Mouse (Mus musculus): Measurements from ENCODE around the gene Inpp5e. TPM values are rescaled to one million over a fixed set of nuclear protein-coding genes. Genes with fewer than 3 reads are reported as not detected.
A peak's percentile ranks its signal among the peaks of the same experiment; 100 is the strongest.
"Not testable (repeated sequence)": the region's sequence is repeated elsewhere in the genome, so short reads cannot be mapped to it uniquely, and the experiment has no call there.

Inpp5e gene
- total and polyA plus RNA-seq, 2 experiments from 2014 or later: 16.5 to 29.0 TPM

DNA sequence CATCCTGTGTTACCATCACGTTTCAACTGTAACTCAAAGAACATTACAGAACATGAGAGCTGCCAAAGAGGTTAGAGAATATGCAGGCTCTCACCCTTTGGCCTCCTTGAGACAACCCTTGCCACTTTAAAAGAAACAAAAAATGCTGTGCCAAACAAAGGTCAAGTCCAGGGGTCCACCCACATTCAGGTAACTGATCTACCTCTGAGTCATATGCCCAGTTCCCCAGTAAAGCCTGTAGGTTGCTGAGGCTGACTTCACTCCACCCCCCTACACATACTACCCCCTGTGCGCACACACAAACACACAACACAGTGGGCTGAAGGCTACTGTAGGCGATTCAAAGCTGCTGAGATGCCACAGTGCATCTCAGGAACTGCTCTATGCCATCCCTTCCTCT is 21.3 kb downstream of the Inpp5e start:
- WGBS: 86% methylated on average over 3 of the region's 3 CpGs
- DNase-seq (ENCODE audit: low spot score): no peak
- ATAC-seq (ENCODE audit: low FRiP score): no peak
- peak overlapping the region; percentile 98; the same call in 1 of the 2 replicates for H3K4me2 ChIP-seq (ENCODE audit: low read depth, low read length, poor library complexity, severe bottlenecking)
- H3K27me3 ChIP-seq (ENCODE audit: insufficient read depth, low read length): no peaks in the 10 kb centered on the region
- H3K27ac ChIP-seq (ENCODE audit: low read depth, low read length): no peak overlapping the region
- peaks cover 3% of the 10 kb centered on the region; the same call in 1 of the 2 replicates for H3K4me1 ChIP-seq (ENCODE audit: insufficient read depth, low read length)
- no peak overlapping the region for H3K4me3 ChIP-seq (ENCODE audit: low read depth, low read length)
- no peak for TF ChIP-seq CTCF (IDR thresholded peaks at IDR 0.05)
- no peak overlapping the region for H3K9ac ChIP-seq (replicated peaks; ENCODE audit: low read length, poor library complexity, severe bottlenecking)
- H3K36me3 ChIP-seq (ENCODE audit: insufficient read depth, low read length): peaks cover 68% of the 10 kb centered on the region
- H3K9me3 ChIP-seq (ENCODE audit: low read length): no peaks in the 10 kb centered on the region

DNA sequence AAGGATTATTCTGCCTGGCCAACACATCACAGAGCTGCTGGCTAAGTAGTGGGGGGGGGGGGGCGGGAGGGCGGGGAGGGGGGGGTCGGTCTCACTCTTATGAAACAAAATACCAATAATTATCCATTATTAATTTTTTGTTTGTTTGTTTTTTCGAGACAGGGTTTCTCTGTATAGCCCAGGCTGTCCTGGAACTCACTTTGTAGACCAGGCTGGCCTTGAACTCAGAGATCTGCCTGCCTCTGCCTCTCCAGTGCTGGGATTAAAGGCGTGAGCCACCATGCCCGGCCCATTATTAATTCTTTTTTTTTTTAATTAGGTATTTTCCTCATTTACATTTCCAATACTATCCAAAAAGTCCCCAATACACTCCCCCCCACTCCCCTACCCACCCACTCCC is 28.1 kb downstream of the Inpp5e start:
- DNase-seq (ENCODE audit: low spot score); H3K27me3 ChIP-seq (ENCODE audit: insufficient read depth, low read length); ATAC-seq (ENCODE audit: low FRiP score); H3K9me3 ChIP-seq (ENCODE audit: low read length); H3K4me1 ChIP-seq (ENCODE audit: insufficient read depth, low read length): not testable (repeated sequence)
- H3K4me2 ChIP-seq (ENCODE audit: low read depth, low read length, poor library complexity, severe bottlenecking): peak overlapping the region; percentile 66
- WGBS: 34% methylated on average over 6 of the region's 6 CpGs
- peak overlapping the region; percentile 79 for H3K9ac ChIP-seq (replicated peaks; ENCODE audit: low read length, poor library complexity, severe bottlenecking)
- peak overlapping the region; percentile 55; the same call in 1 of the 2 replicates for H3K27ac ChIP-seq (ENCODE audit: low read depth, low read length)
- H3K4me3 ChIP-seq (ENCODE audit: low read depth, low read length): peak overlapping the region; percentile 75
- peaks cover 50% of the 10 kb centered on the region for H3K36me3 ChIP-seq (ENCODE audit: insufficient read depth, low read length)

DNA sequence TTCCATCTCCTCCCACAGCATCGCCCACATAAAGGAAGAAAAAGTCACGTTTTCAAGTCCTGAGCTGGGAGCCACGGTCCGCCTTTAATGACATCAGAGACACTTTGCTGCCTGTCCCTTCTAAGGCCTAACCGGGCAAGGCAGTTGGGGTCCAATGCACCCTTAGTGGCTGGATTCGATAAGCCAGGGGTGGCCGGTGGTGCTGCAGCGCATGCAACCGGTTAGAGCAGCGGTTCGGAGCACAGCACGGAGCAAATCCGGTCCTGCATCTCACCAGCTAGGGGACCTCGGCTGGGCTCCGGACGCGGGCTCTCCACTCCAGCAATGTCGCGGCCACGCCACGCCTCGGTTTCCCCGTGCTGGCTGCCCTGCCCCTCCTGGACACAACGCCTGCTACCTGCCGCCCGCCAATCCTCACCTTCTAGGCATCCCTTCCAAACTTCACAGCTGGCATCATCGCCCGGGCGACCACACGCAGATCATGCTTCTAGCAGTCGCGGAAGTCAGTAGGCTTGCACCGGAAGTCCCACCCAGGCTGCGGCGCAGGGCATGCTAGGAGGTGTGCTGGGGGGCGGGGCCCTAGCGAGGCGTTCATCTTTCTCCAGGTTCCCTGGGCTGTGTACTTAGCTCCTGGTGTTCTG is 28.8 kb downstream of the Inpp5e start, which contains the start of gene Snapc4:
Snapc4 (minus strand) TSS at position 523 of the 641 bp plus-strand sequence.
- Histone ChIP-seq H3K4me3 (ENCODE audit: low read depth, low read length) (peak within 1 kb of the TSS; percentile 75), H3K4me1 (ENCODE audit: insufficient read depth, low read length) (no peaks in the 10 kb centered on the region), H3K9ac (replicated peaks; ENCODE audit: low read length, poor library complexity, severe bottlenecking) (peak within 1 kb of the TSS; percentile 79), H3K27me3 (ENCODE audit: insufficient read depth, low read length) (no peaks in the 10 kb centered on the region), H3K9me3 (ENCODE audit: low read length) (no peaks in the 10 kb centered on the region), H3K36me3 (ENCODE audit: insufficient read depth, low read length) (peaks cover 51% of the 10 kb centered on the region), H3K4me2 (ENCODE audit: low read depth, low read length, poor library complexity, severe bottlenecking) (peak within 1 kb of the TSS; percentile 66), H3K27ac (ENCODE audit: low read depth, low read length) (peak within 1 kb of the TSS; percentile 55; the same call in 1 of the 2 replicates)
- TF ChIP-seq CTCF (IDR thresholded peaks at IDR 0.05): no peak
- 0% methylated on average over 38 of the region's 38 CpGs for WGBS
- ATAC-seq (ENCODE audit: low FRiP score): peak; percentile 93
- peak; percentile 90 for DNase-seq (ENCODE audit: low spot score)

DNA sequence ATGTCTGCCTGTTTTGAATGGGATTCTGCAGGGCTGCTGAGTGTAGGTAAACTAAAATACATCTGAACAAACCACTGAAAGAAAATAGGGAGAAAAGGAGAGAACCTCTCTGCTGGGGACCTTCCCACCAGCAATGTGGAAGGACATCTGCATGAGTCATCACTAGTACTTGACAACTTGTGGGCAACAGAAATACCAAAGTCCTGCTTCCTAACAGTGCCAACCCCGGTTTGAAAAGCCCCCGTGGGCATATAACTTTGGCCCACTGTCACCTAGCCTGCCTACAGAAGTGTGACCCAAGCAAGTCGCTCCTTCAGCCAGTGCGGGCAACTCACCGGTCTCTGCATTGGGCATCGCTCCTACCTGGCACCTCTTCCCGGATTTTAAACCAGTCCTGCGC is 36.6 kb downstream of the Inpp5e start:
- H3K4me2 ChIP-seq (ENCODE audit: low read depth, low read length, poor library complexity, severe bottlenecking): no peak overlapping the region
- WGBS: 95% methylated on average over 8 of the region's 8 CpGs
- ATAC-seq (ENCODE audit: low FRiP score) (no peak), DNase-seq (ENCODE audit: low spot score) (no peak)
- H3K4me1 ChIP-seq (ENCODE audit: insufficient read depth, low read length): no peaks in the 10 kb centered on the region
- TF ChIP-seq CTCF (IDR thresholded peaks at IDR 0.05): no peak
- no peak overlapping the region for H3K9ac ChIP-seq (replicated peaks; ENCODE audit: low read length, poor library complexity, severe bottlenecking)
- no peak overlapping the region for H3K27ac ChIP-seq (ENCODE audit: low read depth, low read length)
- H3K36me3 ChIP-seq (ENCODE audit: insufficient read depth, low read length): peaks cover 88% of the 10 kb centered on the region
- no peaks in the 10 kb centered on the region for H3K9me3 ChIP-seq (ENCODE audit: low read length)
- no peak overlapping the region for H3K4me3 ChIP-seq (ENCODE audit: low read depth, low read length)
- no peaks in the 10 kb centered on the region for H3K27me3 ChIP-seq (ENCODE audit: insufficient read depth, low read length)

DNA sequence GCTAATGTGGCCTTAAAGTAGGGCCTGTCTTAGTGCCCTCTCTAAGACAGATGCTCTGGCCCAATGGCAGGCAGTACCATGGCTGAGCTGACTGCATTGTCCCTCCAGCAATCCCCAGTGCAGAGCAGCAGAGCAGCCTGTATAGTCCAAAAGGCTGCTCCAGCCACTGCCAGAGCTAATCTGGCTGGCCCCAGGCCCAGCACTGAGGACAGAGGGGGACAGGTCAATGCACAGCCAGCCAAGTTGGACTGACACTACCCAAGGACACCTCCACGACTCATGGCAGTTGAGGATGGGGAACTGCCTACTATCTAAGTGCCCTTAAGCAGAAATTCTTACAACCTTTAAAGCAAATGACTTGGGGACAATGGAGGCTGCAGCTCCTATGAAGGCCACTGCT is 40.4 kb downstream of the Inpp5e start:
- WGBS: 83% methylated on average over 1 of the region's 1 CpGs
- H3K9ac ChIP-seq (replicated peaks; ENCODE audit: low read length, poor library complexity, severe bottlenecking): no peak overlapping the region
- TF ChIP-seq CTCF (IDR thresholded peaks at IDR 0.05): no peak
- no peak for DNase-seq (ENCODE audit: low spot score)
- H3K4me1 ChIP-seq (ENCODE audit: insufficient read depth, low read length): no peaks in the 10 kb centered on the region
- no peak overlapping the region for H3K27ac ChIP-seq (ENCODE audit: low read depth, low read length)
- H3K4me3 ChIP-seq (ENCODE audit: low read depth, low read length): no peak overlapping the region
- no peaks in the 10 kb centered on the region for H3K27me3 ChIP-seq (ENCODE audit: insufficient read depth, low read length)
- H3K4me2 ChIP-seq (ENCODE audit: low read depth, low read length, poor library complexity, severe bottlenecking): no peak overlapping the region
- H3K36me3 ChIP-seq (ENCODE audit: insufficient read depth, low read length): peaks cover 90% of the 10 kb centered on the region
- no peaks in the 10 kb centered on the region for H3K9me3 ChIP-seq (ENCODE audit: low read length)
- no peak for ATAC-seq (ENCODE audit: low FRiP score)

DNA sequence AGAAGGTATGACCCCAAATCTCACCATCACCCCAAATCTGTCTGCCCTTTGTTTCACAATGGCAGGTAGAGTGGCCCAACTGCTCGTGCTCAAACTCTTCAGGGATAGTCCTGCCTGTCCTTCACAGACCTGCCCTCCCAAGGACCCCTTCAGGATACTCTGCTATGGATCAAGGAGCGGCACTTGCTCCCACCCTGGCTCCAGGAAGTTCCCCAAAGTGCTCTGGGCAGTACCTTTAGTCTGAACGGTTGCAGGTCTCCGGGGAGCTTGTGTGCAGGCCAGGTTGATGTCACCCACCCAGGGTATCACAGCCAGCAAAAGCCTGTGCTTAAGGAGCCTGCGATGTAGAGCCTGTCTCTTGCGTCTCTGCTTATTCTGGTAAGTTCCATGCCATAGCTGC is 41.1 kb downstream of the Inpp5e start:
- Histone ChIP-seq H3K4me3 (ENCODE audit: low read depth, low read length) (no peak overlapping the region), H3K27ac (ENCODE audit: low read depth, low read length) (no peak overlapping the region), H3K4me1 (ENCODE audit: insufficient read depth, low read length) (no peaks in the 10 kb centered on the region), H3K9ac (replicated peaks; ENCODE audit: low read length, poor library complexity, severe bottlenecking) (no peak overlapping the region), H3K9me3 (ENCODE audit: low read length) (no peaks in the 10 kb centered on the region), H3K27me3 (ENCODE audit: insufficient read depth, low read length) (no peaks in the 10 kb centered on the region), H3K4me2 (ENCODE audit: low read depth, low read length, poor library complexity, severe bottlenecking) (no peak overlapping the region), H3K36me3 (ENCODE audit: insufficient read depth, low read length) (peaks cover 89% of the 10 kb centered on the region)
- ATAC-seq (ENCODE audit: low FRiP score) (no peak), DNase-seq (ENCODE audit: low spot score) (no peak)
- no peak for TF ChIP-seq CTCF (IDR thresholded peaks at IDR 0.05)
- 91% methylated on average over 6 of the region's 6 CpGs for WGBS
